ENCODE assay signal across 1 mouse cellular context in the genomic region with DNA sequence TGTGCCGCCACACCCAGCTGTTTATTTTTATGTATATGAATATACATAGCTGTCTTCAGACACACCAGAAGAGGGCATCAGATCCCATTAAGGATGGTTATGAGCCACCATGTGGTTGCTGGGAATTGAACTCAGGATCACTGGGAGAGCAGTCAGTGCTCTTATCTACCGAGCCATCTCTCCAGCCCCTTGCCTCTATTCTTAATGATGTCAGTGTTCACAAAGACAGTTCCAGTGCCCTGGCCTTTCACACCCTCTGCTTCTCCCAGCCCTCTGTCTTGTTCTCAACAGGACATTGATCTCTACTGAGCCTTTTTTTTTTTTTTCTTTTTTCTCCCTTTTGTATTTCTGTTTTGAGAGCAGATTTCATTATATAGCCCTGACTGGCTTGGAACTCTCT.
A peak's percentile ranks its signal among the peaks of the same experiment; 100 is the strongest.
TF ChIP-seq lines count a peak whose summit lies in the region.

No protein-coding gene starts in this region.

TF ChIP-seq in ES-E14, 5 proteins besides CTCF, POLR2A, EP300 and RAD21 (continued from another document):
- TF ChIP-seq ZNF384 (IDR thresholded peaks at IDR 0.05; ENCODE audit: low read depth, low read length) = 0 out of 2 replicates have a peak, but pooled peaks have one; percentile 4
- no peak for TF ChIP-seq HCFC1 (IDR thresholded peaks at IDR 0.05; ENCODE audit: borderline replicate concordance, insufficient read depth, low read length)
- no peak for TF ChIP-seq MAFK (IDR thresholded peaks at IDR 0.05; ENCODE audit: insufficient read depth, low read depth, low read length)
- no peak for TF ChIP-seq ZC3H11A (IDR thresholded peaks at IDR 0.05; ENCODE audit: borderline replicate concordance, low read depth, low read length)
